Mouse (Mus musculus): ENCODE results near the gene Slc5a12.
A peak's percentile ranks its signal among the peaks of the same experiment; 100 is the strongest.

Gene Slc5a12

GRCm38 (mm10) chr2:110596932-110597331 is at the start of gene Slc5a12:
TSS of gene Slc5a12 (plus strand) at chr2:110597298.
- DNase-seq (ENCODE audit: low read depth, low spot score): no peak

- DNase-seq (ENCODE audit: low read depth, low spot score): no peak
These were observed 41.0 kb upstream of the Slc5a12 start for GRCm38 (mm10) chr2:110556098-110556497.

- DNase-seq (ENCODE audit: low read depth, low spot score): no peak
These were observed 34.5 kb upstream of the Slc5a12 start for GRCm38 (mm10) chr2:110562621-110563020.

- peak; percentile 1 for DNase-seq (ENCODE audit: low read depth, low spot score)
These were observed 32.1 kb upstream of the Slc5a12 start for GRCm38 (mm10) chr2:110564673-110565627.

- DNase-seq (ENCODE audit: low read depth, low spot score): no peak
These were observed 10.4 kb upstream of the Slc5a12 start for GRCm38 (mm10) chr2:110586692-110587091.

- no peak for DNase-seq (ENCODE audit: low read depth, low spot score)
These were observed 7.1 kb upstream of the Slc5a12 start for GRCm38 (mm10) chr2:110590007-110590406.

GRCm38 (mm10) chr2:110592276-110592675 is 4.8 kb upstream of the Slc5a12 start:
- DNase-seq (ENCODE audit: low read depth, low spot score): no peak

- no peak for DNase-seq (ENCODE audit: low read depth, low spot score)
These were observed 47.3 kb downstream of the Slc5a12 start for GRCm38 (mm10) chr2:110644358-110644757.

GRCm38 (mm10) chr2:110644846-110645245 is 47.7 kb downstream of the Slc5a12 start:
- DNase-seq (ENCODE audit: low read depth, low spot score): no peak

GRCm38 (mm10) chr2:110663329-110663728 is 66.2 kb downstream of the Slc5a12 start:
- DNase-seq (ENCODE audit: low read depth, low spot score): no peak

- no peak for DNase-seq (ENCODE audit: low read depth, low spot score)
These were observed 74.0 kb downstream of the Slc5a12 start for GRCm38 (mm10) chr2:110671071-110671624.
